Mouse (Mus musculus): ENCODE results near the gene Smim9. TPM values are rescaled to one million over a fixed set of nuclear protein-coding genes. Genes with fewer than 3 reads are reported as not detected.

Gene Smim9
- polyA plus RNA-seq (2014; fragmentation: Illumina TruSeq; extraction: RNeasy Lipid Tissue Mini Kit (QIAGEN cat#74804)), result not detected

GRCm38 (mm10) chrX:75163670-75164069 is at the start of gene Smim9:
Smim9 (minus strand) TSS chrX:75163770.

GRCm38 (mm10) chrX:75130467-75131160 is 33.0 kb downstream of the Smim9 start, which contains the start of gene Mpp1:
Mpp1 (minus strand) TSS chrX:75131016.

Other genes starting within 250 kb of the Smim9 start
- gene Gab3, start 78.3 kb downstream of the Smim9 start, polyA plus RNA-seq (2014; fragmentation: Illumina TruSeq; extraction: RNeasy Lipid Tissue Mini Kit (QIAGEN cat#74804)), result 6.8 TPM
- gene Dkc1, start 67.9 kb downstream of the Smim9 start, polyA plus RNA-seq (2014; fragmentation: Illumina TruSeq; extraction: RNeasy Lipid Tissue Mini Kit (QIAGEN cat#74804)), result 131 TPM
- 52.5 TPM for gene Mpp1, start 32.8 kb downstream of the Smim9 start, polyA plus RNA-seq (2014; fragmentation: Illumina TruSeq; extraction: RNeasy Lipid Tissue Mini Kit (QIAGEN cat#74804))
- gene Fundc2, start 218.6 kb upstream of the Smim9 start, polyA plus RNA-seq (2014; fragmentation: Illumina TruSeq; extraction: RNeasy Lipid Tissue Mini Kit (QIAGEN cat#74804)), result 228 TPM
- 22.6 TPM for gene F8, start 218.8 kb upstream of the Smim9 start, polyA plus RNA-seq (2014; fragmentation: Illumina TruSeq; extraction: RNeasy Lipid Tissue Mini Kit (QIAGEN cat#74804))

Data from ovary, adult 10 weeks (tissue).